Mouse (Mus musculus) adipocyte (in vitro differentiated cells): ENCODE measurements around the gene Mybpc1.
"Not testable (repeated sequence)": the region's sequence is repeated elsewhere in the genome, so short reads cannot be mapped to it uniquely, and the experiment has no call there.

Source experiments
- DNase-seq: peaks from one replicate; pipeline ENCODE4 v3.0.0-alpha.2; 2016; ENCODE audit warnings: low spot score

Mybpc1 gene

GRCm38 (mm10) chr10:88494959-88495587 lies 109.9 kb downstream of the Mybpc1 start:
- DNase-seq, result no peak

DNA sequence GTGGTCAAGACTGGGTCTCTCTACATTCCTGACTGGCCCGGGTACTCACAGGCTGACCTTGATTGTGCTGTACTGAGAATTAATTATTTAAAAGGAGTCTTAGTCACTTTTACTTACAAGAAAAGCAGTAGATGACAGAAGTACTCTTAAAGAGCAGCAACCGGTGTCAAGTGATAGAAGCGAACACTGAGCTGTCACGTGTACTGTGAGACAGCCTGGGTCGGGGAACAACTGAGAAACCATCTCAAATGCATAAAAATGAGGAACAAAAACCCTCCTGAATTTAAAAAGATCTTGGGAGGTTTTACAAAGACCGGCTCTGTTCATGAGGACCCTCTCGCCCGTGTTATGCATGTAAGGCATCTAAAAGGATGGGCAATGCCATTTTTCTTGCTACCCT lies 112.3 kb downstream of the Mybpc1 start:
- no peak for DNase-seq

- DNase-seq, result no peak
These were observed 113.3 kb downstream of the Mybpc1 start for GRCm38 (mm10) chr10:88491632-88492031.

- no peak for DNase-seq
These were observed 116.3 kb downstream of the Mybpc1 start for GRCm38 (mm10) chr10:88488629-88489028.

DNA sequence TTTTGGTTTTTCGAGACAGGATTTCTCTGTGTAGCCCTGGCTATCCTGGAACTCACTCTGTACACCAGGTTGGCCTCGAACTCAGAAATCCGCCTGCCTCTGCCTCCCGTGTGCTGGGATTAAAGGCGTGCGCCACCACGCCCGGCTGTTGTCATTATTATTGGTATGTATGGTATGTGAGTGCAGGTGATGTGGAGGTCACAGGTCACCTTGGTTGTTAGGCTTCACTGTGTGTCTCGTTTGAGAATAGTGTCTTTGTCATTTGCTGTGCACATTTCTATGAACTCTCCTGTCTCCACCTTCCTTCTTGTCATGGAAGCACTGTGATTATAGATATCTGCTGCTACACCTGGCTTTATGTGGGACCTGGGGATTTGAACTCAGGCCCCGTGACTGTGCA lies 122.1 kb downstream of the Mybpc1 start:
- DNase-seq, result not testable (repeated sequence)
